Mouse (Mus musculus) midbrain, embryonic 13.5 days (tissue): ENCODE measurements at regions not wholly inside any gene's neighbourhood (a gene's known extent, or its start where the extent isn't known, plus 50 kb on each side); places are given as distances from the start of the nearest gene placed in this dataset.

Experiments used
- ATAC-seq: fragments of 200-750 bp; cut with Nextera tagmentation; 2 replicates; pipeline ENCODE4 v1.8.0; 2017; ENCODE audit warnings: mild to moderate bottlenecking, moderate TSS enrichment, moderate library complexity
- H3K27ac ChIP-seq: fragments of 300-500 bp; sonication (generic); 2 replicates; pipeline ENCODE4 v1.5.1; 2015; ENCODE audit warnings: inconsistent platforms, mild to moderate bottlenecking, moderate library complexity
- H3K27me3 ChIP-seq: fragments of 300-500 bp; sonication (generic); 2 replicates; pipeline ENCODE4 v1.6.1; 2015; ENCODE audit warnings: mild to moderate bottlenecking, inconsistent platforms
- H3K36me3 ChIP-seq: fragments of 300-500 bp; sonication (generic); 2 replicates; pipeline ENCODE4 v1.6.1; 2015; ENCODE audit warnings: mild to moderate bottlenecking, inconsistent platforms
- H3K4me1 ChIP-seq: fragments of 300-500 bp; sonication (generic); replicated peaks from 2 replicates; pipeline ENCODE4 v1.6.1; 2015; ENCODE audit warnings: inconsistent platforms
- H3K4me2 ChIP-seq: fragments of 300-500 bp; sonication (generic); replicated peaks from 2 replicates; pipeline ENCODE4 v1.6.1; 2015; ENCODE audit warnings: moderate library complexity, mild to moderate bottlenecking, inconsistent platforms
- H3K4me3 ChIP-seq: fragments of 300-500 bp; sonication (generic); replicated peaks from 2 replicates; pipeline ENCODE4 v1.5.1; 2015; ENCODE audit warnings: mild to moderate bottlenecking, inconsistent platforms
- H3K9ac ChIP-seq: fragments of 300-500 bp; sonication (generic); replicated peaks from 2 replicates; pipeline ENCODE4 v1.6.1; 2015; ENCODE audit warnings: mild to moderate bottlenecking, inconsistent platforms
- H3K9me3 ChIP-seq: fragments of 300-500 bp; sonication (generic); 2 replicates; pipeline ENCODE4 v1.6.1; 2016; ENCODE audit warnings: mild to moderate bottlenecking, inconsistent platforms
- WGBS: fragments of 180-500 bp; shearing (Covaris S2); methylation state at CpG from one replicate; pipeline ENCODE4 v1.1.7; 2015; 5-methylcytosine and 5-hydroxymethylcytosine counted together

- no peak for ATAC-seq
- WGBS = 64% methylated on average over 9 of the region's 9 CpGs
Measured at GRCm38 (mm10) chr14:114876427-114876826, 215.6 kb upstream of the Gpc5 start.

GRCm38 (mm10) chr14:114877477-114877876 lies 214.5 kb upstream of the Gpc5 start:
- no peak for ATAC-seq
- 0 out of 2 replicates have a peak, but pooled peaks cover 4% of the 10 kb centered on the region for H3K4me1 ChIP-seq
- H3K4me2 ChIP-seq = no peak overlapping the region
- H3K27me3 ChIP-seq = no peaks in the 10 kb centered on the region
- 39% methylated on average over 5 of the region's 5 CpGs for WGBS
- H3K36me3 ChIP-seq = no peaks in the 10 kb centered on the region
- H3K9me3 ChIP-seq = no peaks in the 10 kb centered on the region
- no peak overlapping the region for H3K4me3 ChIP-seq
- H3K9ac ChIP-seq = no peak overlapping the region
- H3K27ac ChIP-seq = no peak overlapping the region

More at GRCm38 (mm10) chr14:114876427-114876826, 215.6 kb upstream of the Gpc5 start:
- H3K36me3 ChIP-seq = no peaks in the 10 kb centered on the region
- H3K27me3 ChIP-seq = no peaks in the 10 kb centered on the region
- H3K4me1 ChIP-seq = 0 out of 2 replicates have a peak, but pooled peaks cover 4% of the 10 kb centered on the region
- no peak overlapping the region for H3K4me3 ChIP-seq
- H3K4me2 ChIP-seq = no peak overlapping the region
- H3K9me3 ChIP-seq = no peaks in the 10 kb centered on the region
- no peak overlapping the region for H3K9ac ChIP-seq
- H3K27ac ChIP-seq = no peak overlapping the region

GRCm38 (mm10) chr14:114880291-114880690 lies 211.7 kb upstream of the Gpc5 start:
- Histone ChIP-seq H3K9me3 (no peaks in the 10 kb centered on the region), H3K4me1 (no peaks in the 10 kb centered on the region)

GRCm38 (mm10) chr14:114904109-114904508 lies 187.9 kb upstream of the Gpc5 start:
- 86% methylated on average over 2 of the region's 2 CpGs for WGBS
- no peaks in the 10 kb centered on the region for H3K36me3 ChIP-seq
- H3K4me3 ChIP-seq = no peak overlapping the region
- no peaks in the 10 kb centered on the region for H3K4me1 ChIP-seq
- no peaks in the 10 kb centered on the region for H3K9me3 ChIP-seq
- no peak for ATAC-seq
- H3K27ac ChIP-seq = no peak overlapping the region
- H3K4me2 ChIP-seq = no peak overlapping the region
- no peak overlapping the region for H3K9ac ChIP-seq
- H3K27me3 ChIP-seq = no peaks in the 10 kb centered on the region

More at GRCm38 (mm10) chr14:114880291-114880690, 211.7 kb upstream of the Gpc5 start:
- Histone ChIP-seq H3K4me3 (no peak overlapping the region), H3K9ac (no peak overlapping the region), H3K27me3 (no peaks in the 10 kb centered on the region), H3K27ac (no peak overlapping the region), H3K36me3 (no peaks in the 10 kb centered on the region), H3K4me2 (no peak overlapping the region)
- WGBS = 70% methylated on average over 4 of the region's 4 CpGs
- peak; percentile 78 for ATAC-seq

- no peak for ATAC-seq
- H3K27me3 ChIP-seq = no peaks in the 10 kb centered on the region
- 82% methylated on average over 7 of the region's 7 CpGs for WGBS
- H3K27ac ChIP-seq = no peak overlapping the region
- H3K36me3 ChIP-seq = no peaks in the 10 kb centered on the region
- H3K4me3 ChIP-seq = no peak overlapping the region
- no peaks in the 10 kb centered on the region for H3K4me1 ChIP-seq
- H3K9me3 ChIP-seq = no peaks in the 10 kb centered on the region
- H3K4me2 ChIP-seq = no peak overlapping the region
- no peak overlapping the region for H3K9ac ChIP-seq
Measured at GRCm38 (mm10) chr14:114912271-114912670, 179.7 kb upstream of the Gpc5 start.

GRCm38 (mm10) chr14:114913238-114913637 lies 178.8 kb upstream of the Gpc5 start:
- 44% methylated on average over 5 of the region's 5 CpGs for WGBS
- no peak for ATAC-seq
- H3K4me2 ChIP-seq = no peak overlapping the region

GRCm38 (mm10) chr14:114945744-114946143 lies 146.3 kb upstream of the Gpc5 start:
- no peaks in the 10 kb centered on the region for H3K9me3 ChIP-seq
- ATAC-seq = no peak
- no peaks in the 10 kb centered on the region for H3K27me3 ChIP-seq
- 79% methylated on average over 6 of the region's 6 CpGs for WGBS
- H3K9ac ChIP-seq = no peak overlapping the region
- H3K4me2 ChIP-seq = no peak overlapping the region
- no peak overlapping the region for H3K27ac ChIP-seq
- H3K4me1 ChIP-seq = peaks cover 11% of the 10 kb centered on the region; the same call in 1 of the 2 replicates
- H3K4me3 ChIP-seq = no peak overlapping the region
- no peaks in the 10 kb centered on the region for H3K36me3 ChIP-seq

More at GRCm38 (mm10) chr14:114913238-114913637, 178.8 kb upstream of the Gpc5 start:
- Histone ChIP-seq H3K27ac (no peak overlapping the region), H3K4me3 (no peak overlapping the region), H3K9ac (no peak overlapping the region), H3K27me3 (no peaks in the 10 kb centered on the region), H3K9me3 (no peaks in the 10 kb centered on the region), H3K36me3 (no peaks in the 10 kb centered on the region), H3K4me1 (no peaks in the 10 kb centered on the region)

- H3K27me3 ChIP-seq = no peaks in the 10 kb centered on the region
- H3K9me3 ChIP-seq = no peaks in the 10 kb centered on the region
- H3K4me3 ChIP-seq = no peak overlapping the region
- ATAC-seq = no peak
- no peak overlapping the region for H3K27ac ChIP-seq
- H3K4me1 ChIP-seq = peaks cover 11% of the 10 kb centered on the region; the same call in 1 of the 2 replicates
- no peaks in the 10 kb centered on the region for H3K36me3 ChIP-seq
- no peak overlapping the region for H3K9ac ChIP-seq
- WGBS = 57% methylated on average over 7 of the region's 7 CpGs
- no peak overlapping the region for H3K4me2 ChIP-seq
Measured at GRCm38 (mm10) chr14:114946321-114946720, 145.7 kb upstream of the Gpc5 start.

- H3K9ac ChIP-seq = peak overlapping the region; percentile 46; the same call in 1 of the 2 replicates
- H3K36me3 ChIP-seq = no peaks in the 10 kb centered on the region
- peak overlapping the region; percentile 28 for H3K4me3 ChIP-seq
- peak overlapping the region; percentile 52 for H3K4me2 ChIP-seq
- WGBS = 35% methylated on average over 21 of the region's 21 CpGs
- H3K9me3 ChIP-seq = no peaks in the 10 kb centered on the region
- H3K4me1 ChIP-seq = peaks cover 21% of the 10 kb centered on the region
- H3K27ac ChIP-seq = no peak overlapping the region; the same call in 1 of the 2 replicates
- peaks cover 3% of the 10 kb centered on the region; the same call in 1 of the 2 replicates for H3K27me3 ChIP-seq
- ATAC-seq = peak; percentile 65; the same call in 1 of the 2 replicates
Measured at GRCm38 (mm10) chr14:114948341-114949155, 143.5 kb upstream of the Gpc5 start.

- Histone ChIP-seq H3K36me3 (no peaks in the 10 kb centered on the region), H3K4me3 (peak overlapping the region; percentile 28; the same call in 1 of the 2 replicates), H3K9me3 (no peaks in the 10 kb centered on the region), H3K27me3 (peaks cover 3% of the 10 kb centered on the region; the same call in 1 of the 2 replicates), H3K27ac (no peak overlapping the region; the same call in 1 of the 2 replicates), H3K9ac (no peak overlapping the region), H3K4me2 (peak overlapping the region; percentile 52), H3K4me1 (peaks cover 21% of the 10 kb centered on the region)
- ATAC-seq = 0 out of 2 replicates have a peak, but pooled peaks have one; percentile 32
- 48% methylated on average over 5 of the region's 5 CpGs for WGBS
Measured at GRCm38 (mm10) chr14:114949156-114949496, 142.9 kb upstream of the Gpc5 start.

- Histone ChIP-seq H3K27ac (no peak overlapping the region), H3K27me3 (peaks cover 3% of the 10 kb centered on the region; the same call in 1 of the 2 replicates), H3K4me3 (no peak overlapping the region), H3K4me1 (peaks cover 21% of the 10 kb centered on the region), H3K4me2 (no peak overlapping the region), H3K36me3 (no peaks in the 10 kb centered on the region), H3K9ac (no peak overlapping the region), H3K9me3 (no peaks in the 10 kb centered on the region)
- ATAC-seq = peak; percentile 54; the same call in 1 of the 2 replicates
- 4% methylated on average over 5 of the region's 5 CpGs for WGBS
Measured at GRCm38 (mm10) chr14:114952280-114952679, 139.7 kb upstream of the Gpc5 start.

- H3K9ac ChIP-seq = no peak overlapping the region
- peaks cover 21% of the 10 kb centered on the region for H3K4me1 ChIP-seq
- no peak overlapping the region for H3K27ac ChIP-seq
- no peak for ATAC-seq
- 36% methylated on average over 4 of the region's 4 CpGs for WGBS
- no peak overlapping the region for H3K4me2 ChIP-seq
- no peaks in the 10 kb centered on the region for H3K36me3 ChIP-seq
- H3K9me3 ChIP-seq = no peaks in the 10 kb centered on the region
- H3K27me3 ChIP-seq = peaks cover 3% of the 10 kb centered on the region; the same call in 1 of the 2 replicates
- no peak overlapping the region for H3K4me3 ChIP-seq
Measured at GRCm38 (mm10) chr14:114953070-114953665, 138.8 kb upstream of the Gpc5 start.
